Mouse (Mus musculus) midbrain, embryonic 15.5 days (tissue): ENCODE results near the gene Klrb1b. TPM values are rescaled to one million over a fixed set of nuclear protein-coding genes. Genes with fewer than 3 reads are reported as not detected.
A peak's percentile ranks its signal among the peaks of the same experiment; 100 is the strongest.

ENCODE experiments used
- ATAC-seq: fragments of 200-750 bp; cut with Nextera tagmentation; replicated peaks from 2 replicates; pipeline ENCODE4 v1.8.0; 2017; ENCODE audit warnings: moderate TSS enrichment
- H3K27ac ChIP-seq: fragments of 300-500 bp; sonication (generic); 2 replicates; pipeline ENCODE4 v1.5.1; 2015; ENCODE audit warnings: mild to moderate bottlenecking, inconsistent platforms
- H3K27me3 ChIP-seq: fragments of 300-500 bp; sonication (generic); replicated peaks from 2 replicates; pipeline ENCODE4 v1.6.1; 2015; ENCODE audit warnings: inconsistent platforms
- H3K36me3 ChIP-seq: fragments of 300-500 bp; sonication (generic); replicated peaks from 2 replicates; pipeline ENCODE4 v1.6.1; 2015; ENCODE audit warnings: inconsistent platforms
- H3K4me1 ChIP-seq: fragments of 300-500 bp; sonication (generic); 2 replicates; pipeline ENCODE4 v1.6.1; 2015; ENCODE audit warnings: inconsistent platforms
- H3K4me2 ChIP-seq: fragments of 300-500 bp; sonication (generic); 2 replicates; pipeline ENCODE4 v1.6.1; 2015; ENCODE audit warnings: inconsistent platforms, mild to moderate bottlenecking, moderate library complexity
- H3K4me3 ChIP-seq: fragments of 300-500 bp; sonication (generic); 2 replicates; pipeline ENCODE4 v1.5.1; 2015; ENCODE audit warnings: mild to moderate bottlenecking, inconsistent platforms
- H3K9ac ChIP-seq: fragments of 300-500 bp; sonication (generic); 2 replicates; pipeline ENCODE4 v1.6.1; 2015; ENCODE audit warnings: mild to moderate bottlenecking, inconsistent platforms
- H3K9me3 ChIP-seq: fragments of 300-500 bp; sonication (generic); 2 replicates; pipeline ENCODE4 v1.6.1; 2016; ENCODE audit warnings: inconsistent platforms
- WGBS: fragments of 180-500 bp; shearing (Covaris S2); methylation state at CpG from one replicate; pipeline ENCODE4 v1.1.7; 2015; ENCODE audit warnings: mixed read lengths; 5-methylcytosine and 5-hydroxymethylcytosine counted together
- polyA plus RNA-seq: library from polyadenylated mRNA; unstranded; fragments of >200 nt; fragmentation: Nextera tagmentation; extraction: Ambion mirVana; gene quantifications from 2 replicates; pipeline ENCODE4 v1.2.1, GENCODE M21; 2015

Gene Klrb1b
- polyA plus RNA-seq, 1 experiment from 2014 or later: not detected

DNA sequence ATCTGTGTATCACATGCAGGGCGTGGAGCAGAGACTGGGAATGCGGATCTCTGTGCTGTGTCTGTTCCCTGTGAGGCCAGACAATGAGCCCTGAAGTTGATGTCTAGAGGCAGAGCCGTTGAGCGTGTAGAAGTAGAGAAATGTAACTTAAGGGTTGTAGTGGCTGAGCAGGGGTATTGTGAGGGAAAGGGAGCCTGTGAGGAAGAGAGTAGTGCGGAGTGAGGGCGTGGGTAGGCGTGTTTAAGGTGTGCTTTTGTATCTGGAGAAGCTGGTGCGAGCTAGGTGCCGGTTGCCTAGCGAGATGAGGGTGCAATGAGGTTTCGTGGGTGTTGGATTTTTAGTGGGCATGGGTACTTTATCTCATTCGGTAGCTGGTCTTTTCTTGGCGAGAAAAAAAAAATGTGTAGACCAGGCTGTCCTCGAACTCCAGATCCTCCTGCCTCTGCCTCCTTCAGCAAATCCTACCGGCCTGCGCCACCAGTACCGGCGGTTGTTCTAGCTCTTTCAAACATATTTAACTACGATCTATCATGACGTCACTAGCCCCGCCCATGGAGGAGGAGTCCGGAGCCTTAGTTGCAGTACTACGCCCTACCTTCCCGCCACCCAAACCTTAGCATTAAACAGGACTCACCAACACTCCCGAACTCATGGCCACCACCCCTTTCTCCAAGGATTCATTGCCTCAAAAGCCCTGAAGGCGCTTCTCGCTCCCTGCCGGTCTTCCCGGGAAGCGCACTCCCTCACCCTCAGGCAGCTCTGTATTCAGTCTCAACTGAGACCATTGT is 62.2 kb downstream of the Klrb1b start:
- Histone ChIP-seq H3K9ac (peak overlapping the region; percentile 70), H3K9me3 (no peaks in the 10 kb centered on the region), H3K4me3 (peak overlapping the region; percentile 51), H3K27ac (peak overlapping the region; percentile 93), H3K4me2 (peak overlapping the region; percentile 59), H3K4me1 (peaks cover 10% of the 10 kb centered on the region), H3K27me3 (no peaks in the 10 kb centered on the region), H3K36me3 (no peaks in the 10 kb centered on the region)
- ATAC-seq: peak; percentile 90
- 1% methylated on average over 30 of the region's 30 CpGs for WGBS

Other genes starting within 250 kb of the Klrb1b start
- 1.7 and 2.2 TPM in 2 replicates for gene A2ml1, start 244.7 kb downstream of the Klrb1b start, polyA plus RNA-seq
- gene Klrb1a, start 202.8 kb downstream of the Klrb1b start, polyA plus RNA-seq: not detected in 2 replicates
- gene Clec2h, start 163.9 kb downstream of the Klrb1b start, polyA plus RNA-seq: not detected in 2 replicates
- 0.82 and 0.94 TPM in 2 replicates for gene Klrb1, start 103.3 kb downstream of the Klrb1b start, polyA plus RNA-seq
- gene Klrb1c, start 37.1 kb downstream of the Klrb1b start, polyA plus RNA-seq: 0.12 and 0.13 TPM in 2 replicates
- not detected in 2 replicates for gene Gm44511, start within 50 bp of the Klrb1b start, polyA plus RNA-seq
- gene Clec2i, start 61.3 kb upstream of the Klrb1b start, polyA plus RNA-seq: 0.06 TPM in 1 of 2 replicates, not detected in the other
- gene BC035044, start 64.8 kb upstream of the Klrb1b start, polyA plus RNA-seq: 0.51 and 0.62 TPM in 2 replicates
- gene Clec2g, start 108.0 kb upstream of the Klrb1b start, polyA plus RNA-seq: not detected in 2 replicates
- gene Klrb1f, start 219.6 kb upstream of the Klrb1b start, polyA plus RNA-seq: 0.55 and 0.81 TPM in 2 replicates